Mouse (Mus musculus) megakaryocyte-erythroid progenitor cell, adult 5-6 weeks (primary cell): ENCODE data around the gene Sec1. TPM values are rescaled to one million over a fixed set of nuclear protein-coding genes. Genes with fewer than 3 reads are reported as not detected.
A peak's percentile ranks its signal among the peaks of the same experiment; 100 is the strongest.

Source experiments
- ATAC-seq: replicated peaks from 2 replicates; pipeline ENCODE4 v1.8.0; 2016; ENCODE audit warnings: mild to moderate bottlenecking, inconsistent platforms; ENCODE audit not compliant: severe bottlenecking, poor library complexity, low FRiP score, low TSS enrichment
- total RNA-seq, 2 experiments: library from RNA; stranded (forward) in 1 of 2; stranded (reverse) in 1 of 2; fragments of 200-1000, 215-1000 nt in 1 of 2; fragments of >200 nt in 1 of 2; fragmentation: Nextera tagmentation in 1 of 2; gene quantifications; 2 replicates each; pipeline ENCODE4 v1.2.3; 2014 to 2017

The Sec1 gene
- total RNA-seq, 2 experiments from 2014 or later: not detected

GRCm38 (mm10) chr7:45644872-45645590, 49.2 kb downstream of the Sec1 start:
- ATAC-seq: no peak

- no peak for ATAC-seq
Observed at GRCm38 (mm10) chr7:45644183-45644582, 50.0 kb downstream of the Sec1 start.

- peak; percentile 84 for ATAC-seq
Observed at GRCm38 (mm10) chr7:45643441-45644178, 50.6 kb downstream of the Sec1 start.

- ATAC-seq: no peak
Observed at GRCm38 (mm10) chr7:45642503-45643255, 51.5 kb downstream of the Sec1 start.

GRCm38 (mm10) chr7:45642083-45642482, 52.1 kb downstream of the Sec1 start:
- no peak for ATAC-seq

- ATAC-seq: no peak
Observed at GRCm38 (mm10) chr7:45641391-45642040, 52.7 kb downstream of the Sec1 start.

- no peak for ATAC-seq
Observed at GRCm38 (mm10) chr7:45640191-45640957, 53.8 kb downstream of the Sec1 start.

- no peak for ATAC-seq
Observed at GRCm38 (mm10) chr7:45639561-45640027, 54.6 kb downstream of the Sec1 start, which contains the start of gene Mamstr. Gene Mamstr, plus strand, starts transcription at chr7:45639977.

GRCm38 (mm10) chr7:45638623-45639401, 55.4 kb downstream of the Sec1 start:
- no peak for ATAC-seq

GRCm38 (mm10) chr7:45637710-45638109, 56.5 kb downstream of the Sec1 start:
- ATAC-seq: no peak

GRCm38 (mm10) chr7:45635711-45636688, 58.2 kb downstream of the Sec1 start:
- no peak for ATAC-seq

GRCm38 (mm10) chr7:45634946-45635681, 59.1 kb downstream of the Sec1 start:
- ATAC-seq: no peak

- no peak for ATAC-seq
Observed at GRCm38 (mm10) chr7:45632499-45632898, 61.7 kb downstream of the Sec1 start.

- no peak for ATAC-seq
Observed at GRCm38 (mm10) chr7:45630064-45630907, 63.9 kb downstream of the Sec1 start.
